Mouse (Mus musculus) midbrain, embryonic 11.5 days (tissue): ENCODE results near the gene Sumo3. TPM values are rescaled to one million over a fixed set of nuclear protein-coding genes. Genes with fewer than 3 reads are reported as not detected.
A peak's percentile ranks its signal among the peaks of the same experiment; 100 is the strongest.

Source experiments
- ATAC-seq: fragments of 200-750 bp; cut with Nextera tagmentation; 2 replicates; pipeline ENCODE4 v1.8.0; 2017; ENCODE audit warnings: moderate TSS enrichment, moderate library complexity; ENCODE audit not compliant: low FRiP score
- DNase-seq: peaks from one replicate; pipeline ENCODE4 v3.0.0; 2015; ENCODE audit warnings: low spot score; ENCODE audit errors: missing footprints
- H3K27ac ChIP-seq: fragments of 300-500 bp; sonication (generic); 2 replicates; pipeline ENCODE4 v1.5.1; 2014; ENCODE audit warnings: low read depth, low read length
- H3K27me3 ChIP-seq: fragments of 300-500 bp; sonication (generic); 2 replicates; pipeline ENCODE4 v1.6.1; 2014; ENCODE audit warnings: mild to moderate bottlenecking, low read length, moderate library complexity, mixed read lengths; ENCODE audit not compliant: control insufficient read depth, insufficient read depth
- H3K36me3 ChIP-seq: fragments of 300-500 bp; sonication (generic); 2 replicates; pipeline ENCODE4 v1.6.1; 2014; ENCODE audit warnings: mild to moderate bottlenecking, low read length, moderate library complexity, mixed read lengths; ENCODE audit not compliant: control insufficient read depth, insufficient read depth
- H3K4me1 ChIP-seq: fragments of 300-500 bp; sonication (generic); 2 replicates; pipeline ENCODE4 v1.6.1; 2014; ENCODE audit warnings: low read length; ENCODE audit not compliant: control insufficient read depth, insufficient read depth
- H3K4me2 ChIP-seq: fragments of 300-500 bp; sonication (generic); 2 replicates; pipeline ENCODE4 v1.6.1; 2014; ENCODE audit warnings: mild to moderate bottlenecking, moderate library complexity
- H3K4me3 ChIP-seq: fragments of 300-500 bp; sonication (generic); 2 replicates; pipeline ENCODE4 v1.5.1; 2014; ENCODE audit warnings: low read depth, low read length
- H3K9ac ChIP-seq: fragments of 300-500 bp; sonication (generic); 2 replicates; pipeline ENCODE4 v1.6.1; 2014; ENCODE audit warnings: low read length
- H3K9me3 ChIP-seq: fragments of 300-500 bp; sonication (generic); 2 replicates; pipeline ENCODE4 v1.6.1; 2016; ENCODE audit warnings: low read length; ENCODE audit not compliant: control insufficient read depth
- WGBS: fragments of 180-500 bp; shearing (Covaris S2); extraction: QIAGEN DNeasy Blood & Tissue Kit; methylation state at CpG from one replicate; pipeline ENCODE4 v1.1.7; 2014; 5-methylcytosine and 5-hydroxymethylcytosine counted together
- polyA plus RNA-seq: library from polyadenylated mRNA; unstranded; fragments of >200 nt; fragmentation: Nextera tagmentation; extraction: Ambion mirVana; gene quantifications from 2 replicates; pipeline ENCODE4 v1.2.1, GENCODE M21; 2014

The Sumo3 gene
- polyA plus RNA-seq, 1 experiment from 2014 or later, result 353 TPM

GRCm38 (mm10) chr10:77616166-77616565, 10.3 kb downstream of the Sumo3 start:
- H3K4me2 ChIP-seq, result no peak overlapping the region
- DNase-seq (no peak), ATAC-seq (no peak)
- H3K27ac ChIP-seq, result no peak overlapping the region
- H3K9ac ChIP-seq, result no peak overlapping the region
- no peak overlapping the region for H3K4me3 ChIP-seq
- H3K4me1 ChIP-seq, result no peaks in the 10 kb centered on the region
- WGBS, result 94% methylated on average over 9 of the region's 9 CpGs
- no peaks in the 10 kb centered on the region for H3K27me3 ChIP-seq
- H3K36me3 ChIP-seq, result peaks cover 21% of the 10 kb centered on the region
- H3K9me3 ChIP-seq, result no peaks in the 10 kb centered on the region

- Histone ChIP-seq H3K9me3 (no peaks in the 10 kb centered on the region), H3K4me1 (peaks cover 4% of the 10 kb centered on the region; the same call in 1 of the 2 replicates), H3K4me3 (no peak overlapping the region), H3K9ac (no peak overlapping the region), H3K27me3 (no peaks in the 10 kb centered on the region), H3K4me2 (no peak overlapping the region), H3K27ac (no peak overlapping the region), H3K36me3 (peaks cover 21% of the 10 kb centered on the region)
- 93% methylated on average over 7 of the region's 7 CpGs for WGBS
- ATAC-seq (no peak), DNase-seq (no peak)
These were observed 11.0 kb downstream of the Sumo3 start for GRCm38 (mm10) chr10:77616926-77617325.

DNA sequence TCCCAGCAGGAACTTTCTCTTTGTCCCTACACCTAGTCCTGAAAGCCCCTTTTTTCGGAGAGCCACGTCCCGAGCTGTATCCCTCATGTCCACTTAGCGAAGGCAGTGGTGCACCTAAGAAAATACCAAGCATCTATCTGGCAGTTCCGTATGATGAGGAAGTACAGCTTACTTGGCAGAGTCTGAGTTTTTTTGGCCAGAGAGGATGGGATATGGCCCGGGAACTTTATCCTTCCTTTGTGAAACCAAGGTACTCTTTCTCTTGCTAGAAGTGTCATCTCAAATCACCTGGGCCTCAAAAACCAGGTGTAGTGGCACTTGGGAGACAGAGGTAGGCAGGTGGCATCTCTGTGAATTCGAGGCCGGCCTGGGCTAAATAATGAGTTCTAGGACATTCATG, 15.6 kb downstream of the Sumo3 start:
- no peaks in the 10 kb centered on the region for H3K9me3 ChIP-seq
- H3K9ac ChIP-seq, result peak overlapping the region; percentile 90
- peaks cover 10% of the 10 kb centered on the region; the same call in 1 of the 2 replicates for H3K4me1 ChIP-seq
- DNase-seq (no peak), ATAC-seq (no peak)
- H3K27me3 ChIP-seq, result no peaks in the 10 kb centered on the region
- peaks cover 4% of the 10 kb centered on the region for H3K36me3 ChIP-seq
- WGBS, result 78% methylated on average over 8 of the region's 8 CpGs
- H3K27ac ChIP-seq, result peak overlapping the region; percentile 65
- peak overlapping the region; percentile 63 for H3K4me2 ChIP-seq
- H3K4me3 ChIP-seq, result peak overlapping the region; percentile 78

GRCm38 (mm10) chr10:77622055-77622988, 16.4 kb downstream of the Sumo3 start, which contains the start of gene Ube2g2:
TSS of gene Ube2g2 (plus strand) at chr10:77622275.
- Histone ChIP-seq H3K9ac (peak within 1 kb of the TSS; percentile 90), H3K36me3 (peaks cover 3% of the 10 kb centered on the region; the same call in 1 of the 2 replicates), H3K4me3 (peak within 1 kb of the TSS; percentile 78), H3K9me3 (no peaks in the 10 kb centered on the region), H3K27ac (peak within 1 kb of the TSS; percentile 65), H3K27me3 (no peaks in the 10 kb centered on the region), H3K4me1 (peaks cover 10% of the 10 kb centered on the region; the same call in 1 of the 2 replicates), H3K4me2 (peak within 1 kb of the TSS; percentile 63)
- ATAC-seq, result peak; percentile 94
- peak; percentile 99 for DNase-seq
- under 1% methylated on average over 94 of the region's 96 CpGs for WGBS

DNA sequence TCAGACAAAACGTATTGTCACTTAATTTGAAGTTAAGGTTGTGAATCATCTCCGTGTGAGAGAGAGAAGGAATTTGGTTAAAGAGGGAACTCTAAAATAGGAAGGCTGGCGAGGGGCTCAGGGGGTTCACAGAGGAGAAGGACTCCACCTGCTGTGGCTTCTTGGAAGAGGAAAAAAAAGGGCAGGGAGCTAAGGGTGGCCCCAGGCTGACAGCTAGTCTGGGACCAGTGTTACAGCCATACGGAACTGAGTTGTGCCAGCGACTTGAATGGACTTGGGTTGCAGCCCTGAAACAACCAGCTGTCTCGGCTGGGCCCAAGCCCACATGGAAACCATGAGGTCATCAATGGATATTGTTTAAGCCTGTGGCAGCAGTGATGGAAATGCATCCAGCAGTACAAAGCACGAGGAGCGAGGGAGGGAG, 17.2 kb downstream of the Sumo3 start:
- Histone ChIP-seq H3K36me3 (no peaks in the 10 kb centered on the region), H3K4me1 (peaks cover 10% of the 10 kb centered on the region; the same call in 1 of the 2 replicates), H3K9ac (peak overlapping the region; percentile 90), H3K4me2 (peak overlapping the region; percentile 63), H3K4me3 (peak overlapping the region; percentile 78), H3K27me3 (no peaks in the 10 kb centered on the region), H3K9me3 (no peaks in the 10 kb centered on the region), H3K27ac (no peak overlapping the region)
- peak; percentile 89 for DNase-seq
- WGBS, result 15% methylated on average over 8 of the region's 8 CpGs
- ATAC-seq, result no peak

- Histone ChIP-seq H3K27ac (no peak overlapping the region), H3K4me2 (peak overlapping the region; percentile 63), H3K9me3 (no peaks in the 10 kb centered on the region), H3K27me3 (no peaks in the 10 kb centered on the region), H3K36me3 (no peaks in the 10 kb centered on the region), H3K4me1 (peaks cover 10% of the 10 kb centered on the region; the same call in 1 of the 2 replicates), H3K4me3 (peak overlapping the region; percentile 78; the same call in 1 of the 2 replicates), H3K9ac (no peak overlapping the region)
- WGBS, result 93% methylated on average over 10 of the region's 10 CpGs
- ATAC-seq, result no peak
- DNase-seq, result no peak
These were observed 17.9 kb downstream of the Sumo3 start for GRCm38 (mm10) chr10:77623639-77624400.

DNA sequence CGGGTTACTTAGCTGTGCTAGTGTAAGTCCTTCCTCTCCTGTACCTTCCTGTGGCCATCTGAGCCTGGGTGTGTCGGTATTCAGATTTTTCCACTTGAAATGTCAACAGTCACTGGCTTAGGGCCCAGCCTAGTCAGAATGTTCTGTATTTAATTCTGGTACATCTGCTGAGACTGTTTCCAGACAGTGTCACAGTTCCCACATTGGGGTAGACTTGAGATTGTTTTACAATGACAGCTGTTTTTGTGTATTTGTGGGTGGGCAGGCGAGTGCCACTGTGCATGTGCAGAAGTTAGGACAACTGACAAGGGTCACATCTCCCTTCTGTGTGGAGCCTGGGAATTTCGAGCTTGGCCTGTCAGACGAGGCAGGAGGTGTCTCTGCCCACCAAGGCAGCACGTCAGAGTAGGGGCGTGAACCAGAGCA, 18.7 kb downstream of the Sumo3 start:
- Histone ChIP-seq H3K27me3 (no peaks in the 10 kb centered on the region), H3K4me3 (no peak overlapping the region), H3K36me3 (no peaks in the 10 kb centered on the region), H3K27ac (no peak overlapping the region), H3K9me3 (no peaks in the 10 kb centered on the region), H3K4me1 (peaks cover 10% of the 10 kb centered on the region; the same call in 1 of the 2 replicates), H3K4me2 (no peak overlapping the region), H3K9ac (no peak overlapping the region)
- ATAC-seq, result no peak
- DNase-seq, result no peak
- 80% methylated on average over 7 of the region's 7 CpGs for WGBS

GRCm38 (mm10) chr10:77626036-77626435, 20.1 kb downstream of the Sumo3 start:
- H3K27me3 ChIP-seq, result no peaks in the 10 kb centered on the region
- no peak overlapping the region for H3K4me3 ChIP-seq
- H3K9ac ChIP-seq, result no peak overlapping the region
- WGBS, result 92% methylated on average over 7 of the region's 7 CpGs
- H3K36me3 ChIP-seq, result no peaks in the 10 kb centered on the region
- DNase-seq, result no peak
- no peak for ATAC-seq
- H3K9me3 ChIP-seq, result no peaks in the 10 kb centered on the region
- H3K4me1 ChIP-seq, result peaks cover 10% of the 10 kb centered on the region; the same call in 1 of the 2 replicates
- no peak overlapping the region for H3K4me2 ChIP-seq
- no peak overlapping the region for H3K27ac ChIP-seq
